Mouse (Mus musculus) heart, embryonic 10.5 days (tissue): ENCODE data around the gene Pnisr. TPM values are rescaled to one million over a fixed set of nuclear protein-coding genes. Genes with fewer than 3 reads are reported as not detected.
A peak's percentile ranks its signal among the peaks of the same experiment; 100 is the strongest.

Experiments used
- DNase-seq: peaks from one replicate; pipeline ENCODE4 v3.0.0-alpha.2; 2017; ENCODE audit warnings: low spot score
- H3K27ac ChIP-seq: fragments of 300-500 bp; sonication (generic); 2 replicates; pipeline ENCODE4 v1.5.1; 2016; ENCODE audit warnings: mild to moderate bottlenecking
- H3K27me3 ChIP-seq: fragments of 300-500 bp; sonication (generic); 2 replicates; pipeline ENCODE4 v1.6.1; 2016; ENCODE audit warnings: mild to moderate bottlenecking; ENCODE audit not compliant: poor library complexity, insufficient read depth, severe bottlenecking
- H3K36me3 ChIP-seq: fragments of 300-500 bp; sonication (generic); 2 replicates; pipeline ENCODE4 v1.6.1; 2016; ENCODE audit warnings: mild to moderate bottlenecking, moderate library complexity
- H3K4me1 ChIP-seq: fragments of 300-500 bp; sonication (generic); 2 replicates; pipeline ENCODE4 v1.6.1; 2016; ENCODE audit warnings: mild to moderate bottlenecking
- H3K4me3 ChIP-seq: fragments of 300-500 bp; sonication (generic); 2 replicates; pipeline ENCODE4 v1.5.1; 2016; ENCODE audit warnings: mild to moderate bottlenecking, moderate library complexity
- H3K9me3 ChIP-seq: fragments of 300-500 bp; sonication (generic); 2 replicates; pipeline ENCODE4 v1.6.1; 2016; ENCODE audit warnings: mild to moderate bottlenecking, moderate library complexity
- WGBS: fragments of 180-500 bp; shearing (Covaris S2); methylation state at CpG from one replicate; pipeline ENCODE4 v1.1.7; 2016; 5-methylcytosine and 5-hydroxymethylcytosine counted together
- polyA plus RNA-seq: library from polyadenylated mRNA; unstranded; fragments of >200 nt; fragmentation: Nextera tagmentation; extraction: Ambion mirVana; gene quantifications from 2 replicates; pipeline ENCODE4 v1.2.1, GENCODE M21; 2016

The Pnisr gene
- polyA plus RNA-seq = 88.8 and 103 TPM in 2 replicates

- Histone ChIP-seq H3K27ac (peak within 1 kb of the TSS; percentile 99), H3K4me3 (peak within 1 kb of the TSS; percentile 94), H3K9me3 (no peaks in the 10 kb centered on the region), H3K4me1 (peaks cover 11% of the 10 kb centered on the region; the same call in 1 of the 2 replicates), H3K27me3 (no peaks in the 10 kb centered on the region), H3K36me3 (no peaks in the 10 kb centered on the region)
- under 1% methylated on average over 50 of the region's 50 CpGs for WGBS
- peak; percentile 98 for DNase-seq
Observed at GRCm38 (mm10) chr4:21847481-21848286, at the start of gene Pnisr. Gene Pnisr, plus strand, starts transcription at chr4:21847583.

DNA sequence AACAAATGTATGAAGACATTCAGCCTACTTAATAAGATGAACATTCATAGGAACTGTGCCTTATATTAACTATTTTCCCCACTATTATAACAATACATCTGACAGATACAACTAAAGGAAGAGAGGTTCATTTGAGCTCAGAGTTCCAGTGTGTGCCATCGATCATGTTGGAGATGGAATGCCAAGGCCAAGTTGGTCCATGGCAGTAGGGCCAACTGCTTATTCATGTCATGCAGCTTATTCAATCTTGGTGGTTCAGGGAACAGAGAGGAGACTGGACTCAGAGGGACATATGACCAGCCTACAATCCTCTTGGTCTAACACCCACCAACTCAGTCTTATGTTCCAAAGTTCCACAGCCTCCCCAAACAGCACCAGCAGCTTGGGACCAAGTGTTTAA lies 46.4 kb upstream of the Pnisr start:
- H3K27ac ChIP-seq = no peak overlapping the region
- H3K36me3 ChIP-seq = peaks cover 54% of the 10 kb centered on the region
- no peak for DNase-seq
- no peak overlapping the region for H3K4me3 ChIP-seq
- H3K4me1 ChIP-seq = no peaks in the 10 kb centered on the region
- H3K9me3 ChIP-seq = no peaks in the 10 kb centered on the region
- H3K27me3 ChIP-seq = no peaks in the 10 kb centered on the region
- WGBS = 94% methylated on average over 1 of the region's 1 CpGs

DNA sequence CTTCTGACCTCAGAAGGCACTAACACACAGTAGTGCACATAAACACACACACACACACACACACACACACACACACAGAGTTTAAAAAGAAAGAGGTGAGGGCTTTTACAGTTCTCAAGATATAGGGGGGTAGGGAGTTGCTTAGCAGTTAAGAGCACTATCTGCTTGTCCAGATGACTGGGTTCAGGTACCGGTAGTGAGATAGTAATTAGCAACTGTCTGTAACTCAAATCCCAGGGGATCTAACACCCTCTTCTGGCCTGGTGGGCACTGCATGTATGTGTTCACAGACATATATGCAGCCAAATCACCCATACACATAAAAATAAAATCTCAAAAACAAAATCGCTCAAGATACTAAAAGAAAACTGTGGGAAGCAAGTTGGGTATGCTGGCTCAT lies 45.8 kb upstream of the Pnisr start:
- no peak overlapping the region for H3K4me3 ChIP-seq
- 77% methylated on average over 2 of the region's 2 CpGs for WGBS

DNA sequence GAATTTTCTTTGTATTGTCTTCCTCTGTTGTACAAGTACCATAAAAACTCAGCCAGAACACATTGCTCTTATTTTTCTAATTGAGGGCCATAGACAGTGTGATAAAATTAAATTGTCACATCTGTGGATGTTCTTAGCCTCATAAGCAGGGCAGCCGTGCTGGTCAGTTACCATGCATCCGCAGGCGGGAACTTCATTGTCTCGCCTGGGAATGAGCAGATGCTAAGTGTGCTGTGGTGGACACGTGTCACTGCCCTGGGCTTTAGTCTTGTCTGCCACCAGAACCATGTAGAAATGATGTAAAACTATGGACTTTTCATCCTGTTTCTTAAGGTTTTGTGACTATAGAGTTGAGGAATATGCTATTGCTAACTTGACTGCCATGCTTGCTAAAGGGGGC lies 40.2 kb upstream of the Pnisr start:
- peaks cover 39% of the 10 kb centered on the region for H3K36me3 ChIP-seq

More for the DNA sequence above, 45.8 kb upstream of the Pnisr start:
- Histone ChIP-seq H3K4me1 (no peaks in the 10 kb centered on the region), H3K27me3 (no peaks in the 10 kb centered on the region), H3K27ac (no peak overlapping the region), H3K9me3 (no peaks in the 10 kb centered on the region), H3K36me3 (peaks cover 54% of the 10 kb centered on the region)
- no peak for DNase-seq

GRCm38 (mm10) chr4:21810608-21811007 lies 36.8 kb upstream of the Pnisr start:
- Histone ChIP-seq H3K27ac (no peak overlapping the region), H3K27me3 (no peaks in the 10 kb centered on the region), H3K4me1 (no peaks in the 10 kb centered on the region), H3K9me3 (no peaks in the 10 kb centered on the region), H3K36me3 (peaks cover 13% of the 10 kb centered on the region), H3K4me3 (no peak overlapping the region)
- 87% methylated on average over 3 of the region's 3 CpGs for WGBS
- DNase-seq = no peak

More for the DNA sequence above, 40.2 kb upstream of the Pnisr start:
- Histone ChIP-seq H3K4me1 (no peaks in the 10 kb centered on the region), H3K4me3 (no peak overlapping the region), H3K27me3 (no peaks in the 10 kb centered on the region), H3K27ac (no peak overlapping the region), H3K9me3 (no peaks in the 10 kb centered on the region)
- WGBS = 73% methylated on average over 5 of the region's 5 CpGs
- no peak for DNase-seq

DNA sequence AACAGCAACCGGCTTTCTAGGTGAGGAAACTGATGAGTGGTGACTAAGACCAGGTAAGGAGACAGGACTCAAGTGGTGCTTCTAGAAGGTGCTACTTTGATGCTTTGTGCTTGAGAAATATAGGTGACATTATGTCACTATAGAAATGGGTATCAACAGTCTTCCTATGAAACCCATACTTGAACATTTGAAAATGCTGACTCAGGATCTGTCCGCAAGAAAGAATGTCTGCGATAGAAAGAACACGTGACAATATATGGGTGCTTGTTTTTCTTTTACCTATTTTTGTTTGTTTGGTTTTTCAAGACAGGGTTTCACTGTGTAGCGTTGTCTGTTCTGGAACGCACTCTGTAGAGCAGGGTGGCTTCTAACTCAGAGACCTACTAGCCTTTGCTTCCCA lies 34.7 kb upstream of the Pnisr start:
- Histone ChIP-seq H3K9me3 (no peaks in the 10 kb centered on the region), H3K27ac (no peak overlapping the region), H3K4me3 (no peak overlapping the region), H3K27me3 (no peaks in the 10 kb centered on the region), H3K4me1 (no peaks in the 10 kb centered on the region), H3K36me3 (peaks cover 19% of the 10 kb centered on the region)
- DNase-seq = no peak
- 90% methylated on average over 6 of the region's 6 CpGs for WGBS

- Histone ChIP-seq H3K27ac (no peak overlapping the region), H3K9me3 (no peaks in the 10 kb centered on the region), H3K4me1 (no peaks in the 10 kb centered on the region), H3K4me3 (no peak overlapping the region), H3K36me3 (peaks cover 24% of the 10 kb centered on the region), H3K27me3 (no peaks in the 10 kb centered on the region)
- DNase-seq = no peak
- WGBS = 42% methylated on average over 2 of the region's 2 CpGs
Observed at GRCm38 (mm10) chr4:21814029-21814428, 33.4 kb upstream of the Pnisr start.

DNA sequence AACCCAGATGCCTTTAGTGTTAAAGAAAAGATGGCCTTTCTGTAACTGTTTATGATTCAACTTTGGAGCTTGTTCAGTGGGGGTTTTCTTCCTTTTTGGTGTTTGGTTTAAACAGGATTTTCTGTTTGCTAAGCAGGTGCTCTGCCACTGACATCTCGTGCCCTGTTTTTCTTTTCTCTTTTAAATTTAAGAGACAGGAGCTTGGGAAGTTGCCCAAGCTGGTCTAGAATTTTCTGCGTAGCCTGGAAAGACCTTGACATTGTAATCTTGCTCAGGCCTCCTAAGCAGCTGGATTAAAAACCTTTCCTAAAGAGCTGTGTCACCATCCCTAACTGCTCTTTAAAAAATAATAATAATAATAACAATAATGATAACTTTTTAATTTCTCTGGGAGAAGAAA lies 20.8 kb upstream of the Pnisr start:
- Histone ChIP-seq H3K4me3 (no peak overlapping the region), H3K4me1 (no peaks in the 10 kb centered on the region), H3K9me3 (no peaks in the 10 kb centered on the region), H3K36me3 (peaks cover 21% of the 10 kb centered on the region), H3K27ac (no peak overlapping the region), H3K27me3 (no peaks in the 10 kb centered on the region)
- DNase-seq = no peak
- 92% methylated on average over 2 of the region's 2 CpGs for WGBS

- Histone ChIP-seq H3K9me3 (no peaks in the 10 kb centered on the region), H3K4me1 (no peaks in the 10 kb centered on the region), H3K36me3 (peaks cover 14% of the 10 kb centered on the region), H3K4me3 (no peak overlapping the region), H3K27ac (no peak overlapping the region), H3K27me3 (no peaks in the 10 kb centered on the region)
- WGBS = 91% methylated on average over 8 of the region's 8 CpGs
- no peak for DNase-seq
Observed at GRCm38 (mm10) chr4:21832844-21833243, 14.5 kb upstream of the Pnisr start.

DNA sequence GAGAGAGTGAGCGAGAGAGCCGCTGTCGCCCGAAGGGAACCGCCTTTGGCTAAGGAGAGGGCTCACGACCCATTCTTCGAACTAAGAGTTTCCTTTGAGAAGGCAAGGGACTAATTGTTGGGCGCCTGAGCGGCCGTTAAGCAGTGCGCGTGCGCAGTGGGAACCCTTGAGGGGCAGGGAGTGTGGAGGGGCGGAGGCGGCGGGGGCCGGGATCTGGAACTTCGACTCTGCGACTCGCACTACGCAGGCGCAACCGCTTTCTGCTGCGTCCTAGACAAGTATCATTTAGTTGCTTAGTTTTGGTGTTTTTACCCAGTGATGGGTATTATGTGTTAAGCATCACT lies 876 bp downstream of the Pnisr start:
- H3K27me3 ChIP-seq = no peaks in the 10 kb centered on the region
- H3K4me1 ChIP-seq = peaks cover 11% of the 10 kb centered on the region; the same call in 1 of the 2 replicates
- no peaks in the 10 kb centered on the region for H3K36me3 ChIP-seq
- H3K9me3 ChIP-seq = no peaks in the 10 kb centered on the region
- peak overlapping the region; percentile 99 for H3K27ac ChIP-seq
- H3K4me3 ChIP-seq = peak overlapping the region; percentile 94
- DNase-seq = peak; percentile 96
- WGBS = under 1% methylated on average over 24 of the region's 24 CpGs

- Histone ChIP-seq H3K27me3 (no peaks in the 10 kb centered on the region), H3K4me1 (no peaks in the 10 kb centered on the region), H3K36me3 (peaks cover 80% of the 10 kb centered on the region), H3K4me3 (no peak overlapping the region), H3K9me3 (no peaks in the 10 kb centered on the region), H3K27ac (no peak overlapping the region)
- no peak for DNase-seq
- WGBS = 93% methylated on average over 1 of the region's 1 CpGs
Observed at GRCm38 (mm10) chr4:21857481-21857880, 10.1 kb downstream of the Pnisr start.

DNA sequence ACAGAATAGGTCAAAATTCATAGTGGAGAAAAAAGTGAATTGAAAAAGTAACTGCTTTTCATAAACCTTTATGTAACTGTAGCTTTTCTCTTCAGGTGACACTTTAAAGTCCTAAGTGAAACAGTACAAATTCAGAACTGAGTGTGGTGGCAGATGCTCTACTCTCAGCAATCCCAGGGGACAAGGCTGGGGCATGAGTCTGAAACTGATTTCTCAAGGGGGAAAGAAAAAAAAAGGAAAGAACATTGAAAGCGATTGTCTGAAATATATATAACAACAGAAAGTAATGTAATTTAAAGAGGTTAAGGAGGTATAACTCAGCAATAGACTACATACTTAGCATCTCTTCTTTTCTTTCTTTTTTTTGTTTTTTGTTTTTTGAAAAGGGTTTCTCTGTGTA lies 17.8 kb downstream of the Pnisr start:
- Histone ChIP-seq H3K9me3 (no peaks in the 10 kb centered on the region), H3K27ac (no peak overlapping the region), H3K36me3 (peaks cover 84% of the 10 kb centered on the region), H3K4me1 (no peaks in the 10 kb centered on the region), H3K27me3 (no peaks in the 10 kb centered on the region), H3K4me3 (no peak overlapping the region)
- no peak for DNase-seq
- 96% methylated on average over 1 of the region's 1 CpGs for WGBS

GRCm38 (mm10) chr4:21878776-21879175 lies 31.4 kb downstream of the Pnisr start:
- DNase-seq = no peak
- peak overlapping the region; percentile 72 for H3K4me3 ChIP-seq
- H3K4me1 ChIP-seq = no peaks in the 10 kb centered on the region
- H3K36me3 ChIP-seq = peaks cover 25% of the 10 kb centered on the region
- no peak overlapping the region for H3K27ac ChIP-seq
- WGBS = 44% methylated on average over 6 of the region's 6 CpGs
- no peaks in the 10 kb centered on the region for H3K27me3 ChIP-seq
- H3K9me3 ChIP-seq = no peaks in the 10 kb centered on the region
